Mouse (Mus musculus): ENCODE data around the gene Wnt8b. TPM values are rescaled to one million over a fixed set of nuclear protein-coding genes. Genes with fewer than 3 reads are reported as not detected.

Wnt8b gene
- polyA plus RNA-seq, 1 experiment = not detected

DNA sequence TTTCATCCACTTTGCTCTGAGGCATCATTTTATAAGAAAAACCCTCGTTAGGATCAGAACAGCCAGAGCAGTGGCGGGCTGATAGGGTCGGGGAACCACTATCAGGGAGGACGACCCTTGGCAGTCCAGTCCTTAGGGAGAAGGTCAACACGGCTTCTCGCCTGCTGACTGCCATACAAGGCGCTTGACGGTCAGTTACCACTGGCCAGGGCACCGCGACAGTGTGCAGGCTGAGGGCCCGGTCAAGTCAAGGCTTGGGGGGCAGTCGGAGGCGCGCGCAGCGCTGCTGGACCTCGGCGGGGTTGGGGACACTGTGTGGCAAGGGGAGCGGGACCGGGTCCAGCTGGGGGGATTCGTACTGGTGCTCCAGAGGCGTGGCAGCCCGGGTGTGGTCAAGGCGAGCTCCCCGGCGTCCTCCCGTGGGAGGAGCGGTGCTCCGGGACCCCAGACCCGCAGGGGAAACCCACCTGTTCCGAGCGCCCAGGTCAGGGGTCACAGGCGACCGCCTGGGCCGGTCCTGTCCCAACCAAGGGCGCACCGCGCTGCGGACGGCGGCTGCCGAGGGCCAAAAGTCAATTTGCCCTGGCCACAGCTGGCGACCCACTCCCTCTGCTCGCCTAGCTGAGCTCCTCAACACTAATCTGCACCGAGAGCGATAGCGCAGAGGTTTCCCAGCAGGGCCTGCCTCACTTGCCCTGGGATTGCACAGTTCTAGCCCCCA lies 52.2 kb downstream of the Wnt8b start, which contains the start of gene Sec31b:
Sec31b (minus strand) TSS at position 544 of the 721 bp plus-strand sequence.
- Histone ChIP-seq H3K36me3 (ENCODE audit: control insufficient read depth) (peaks cover 27% of the 10 kb centered on the region), H3K4me1 (ENCODE audit: control insufficient read depth) (peaks cover 21% of the 10 kb centered on the region), H3K9me3 (ENCODE audit: control insufficient read depth, low read length) (no peaks in the 10 kb centered on the region; the same call in 1 of the 2 replicates), H3K4me3 (replicated peaks) (peak within 1 kb of the TSS; percentile 66), H3K27me3 (ENCODE audit: control insufficient read depth) (peaks cover 8% of the 10 kb centered on the region)
- TF ChIP-seq TAL1 (IDR thresholded peaks at IDR 0.05; ENCODE audit: low read length) = no peak
- TF ChIP-seq GATA1 (IDR thresholded peaks at IDR 0.05; ENCODE audit: low read length) = no peak

DNA sequence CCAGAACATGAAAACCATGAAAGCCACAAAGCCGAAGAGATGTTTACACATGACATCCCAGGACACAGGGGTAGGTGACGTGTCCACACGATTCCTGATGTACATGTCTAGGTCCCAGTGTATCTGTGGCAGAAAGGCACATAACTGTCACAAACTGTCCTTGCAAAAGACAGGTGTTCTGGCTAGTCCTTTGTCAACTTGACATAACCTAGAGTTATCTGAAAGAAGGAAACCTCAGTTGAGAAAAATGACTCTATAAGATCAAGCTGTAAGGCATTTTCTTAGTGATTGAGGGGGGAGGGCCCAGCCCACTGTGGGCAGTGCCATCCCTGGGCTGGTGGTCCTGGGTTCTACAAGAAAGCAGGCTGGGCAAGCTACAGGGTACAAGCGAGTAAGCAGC lies 59.5 kb downstream of the Wnt8b start, which contains the start of gene Gm20538:
Gm20538 (minus strand) TSS at position 101 of the 400 bp plus-strand sequence.
- Histone ChIP-seq H3K27me3 (ENCODE audit: control insufficient read depth) (peaks cover under 1% of the 10 kb centered on the region; the same call in 1 of the 2 replicates), H3K4me3 (replicated peaks) (peak within 1 kb of the TSS; percentile 15), H3K36me3 (ENCODE audit: control insufficient read depth) (peaks cover 59% of the 10 kb centered on the region), H3K9me3 (ENCODE audit: control insufficient read depth, low read length) (no peaks in the 10 kb centered on the region; the same call in 1 of the 2 replicates), H3K4me1 (ENCODE audit: control insufficient read depth) (peaks cover 29% of the 10 kb centered on the region)
- TF ChIP-seq TAL1 (IDR thresholded peaks at IDR 0.05; ENCODE audit: low read length) = no peak
- TF ChIP-seq GATA1 (IDR thresholded peaks at IDR 0.05; ENCODE audit: low read length) = no peak

DNA sequence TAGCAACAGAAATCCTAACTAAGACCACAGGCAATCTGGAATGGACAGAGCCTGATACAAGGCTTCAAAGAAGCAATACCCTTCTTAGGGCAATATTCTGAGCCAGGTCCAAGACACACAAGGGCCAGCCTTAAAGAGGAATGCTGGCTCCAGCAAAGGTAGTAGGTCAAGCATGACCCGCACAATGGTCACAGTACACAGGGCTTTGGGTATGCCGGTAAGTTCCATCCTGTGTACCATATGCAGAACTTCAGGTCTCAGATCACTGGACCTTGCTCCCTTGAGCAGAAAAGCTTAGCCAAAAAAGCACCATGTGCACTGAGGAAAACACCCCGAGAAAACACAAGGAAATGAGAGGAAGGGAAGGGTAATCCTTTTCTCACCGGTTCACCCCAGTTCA lies 60.0 kb downstream of the Wnt8b start:
- Histone ChIP-seq H3K4me1 (ENCODE audit: control insufficient read depth) (peaks cover 29% of the 10 kb centered on the region), H3K27me3 (ENCODE audit: control insufficient read depth) (peaks cover 3% of the 10 kb centered on the region), H3K9me3 (ENCODE audit: control insufficient read depth, low read length) (no peaks in the 10 kb centered on the region; the same call in 1 of the 2 replicates), H3K4me3 (replicated peaks) (peak overlapping the region; percentile 15), H3K36me3 (ENCODE audit: control insufficient read depth) (peaks cover 53% of the 10 kb centered on the region)
- TF ChIP-seq GATA1 (IDR thresholded peaks at IDR 0.05; ENCODE audit: low read length) (no peak), TAL1 (IDR thresholded peaks at IDR 0.05; ENCODE audit: low read length) (no peak)

DNA sequence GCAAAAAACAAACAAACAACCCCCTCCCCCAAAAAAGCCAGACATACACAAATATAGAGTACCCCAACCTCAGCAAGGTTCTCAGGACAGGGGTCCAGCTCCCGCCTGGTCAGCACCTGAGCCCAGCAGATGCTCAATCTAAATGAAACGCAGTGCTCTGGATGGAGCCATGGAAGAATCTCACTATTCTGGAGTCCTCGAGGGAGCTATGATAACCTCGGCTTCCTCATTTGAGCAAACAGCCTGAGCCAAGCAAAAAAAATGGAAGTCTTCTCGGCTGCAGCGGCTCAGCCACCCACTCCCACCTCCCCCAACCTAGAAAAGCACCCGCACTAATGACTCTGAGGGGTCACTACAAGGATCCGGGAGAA lies 61.2 kb downstream of the Wnt8b start:
- Histone ChIP-seq H3K4me1 (ENCODE audit: control insufficient read depth) (peaks cover 29% of the 10 kb centered on the region), H3K4me3 (replicated peaks) (peak overlapping the region; percentile 90), H3K9me3 (ENCODE audit: control insufficient read depth, low read length) (no peaks in the 10 kb centered on the region; the same call in 1 of the 2 replicates), H3K36me3 (ENCODE audit: control insufficient read depth) (peaks cover 42% of the 10 kb centered on the region), H3K27me3 (ENCODE audit: control insufficient read depth) (peaks cover 12% of the 10 kb centered on the region)
- TF ChIP-seq GATA1 (IDR thresholded peaks at IDR 0.05; ENCODE audit: low read length) (no peak), TAL1 (IDR thresholded peaks at IDR 0.05; ENCODE audit: low read length) (no peak)

DNA sequence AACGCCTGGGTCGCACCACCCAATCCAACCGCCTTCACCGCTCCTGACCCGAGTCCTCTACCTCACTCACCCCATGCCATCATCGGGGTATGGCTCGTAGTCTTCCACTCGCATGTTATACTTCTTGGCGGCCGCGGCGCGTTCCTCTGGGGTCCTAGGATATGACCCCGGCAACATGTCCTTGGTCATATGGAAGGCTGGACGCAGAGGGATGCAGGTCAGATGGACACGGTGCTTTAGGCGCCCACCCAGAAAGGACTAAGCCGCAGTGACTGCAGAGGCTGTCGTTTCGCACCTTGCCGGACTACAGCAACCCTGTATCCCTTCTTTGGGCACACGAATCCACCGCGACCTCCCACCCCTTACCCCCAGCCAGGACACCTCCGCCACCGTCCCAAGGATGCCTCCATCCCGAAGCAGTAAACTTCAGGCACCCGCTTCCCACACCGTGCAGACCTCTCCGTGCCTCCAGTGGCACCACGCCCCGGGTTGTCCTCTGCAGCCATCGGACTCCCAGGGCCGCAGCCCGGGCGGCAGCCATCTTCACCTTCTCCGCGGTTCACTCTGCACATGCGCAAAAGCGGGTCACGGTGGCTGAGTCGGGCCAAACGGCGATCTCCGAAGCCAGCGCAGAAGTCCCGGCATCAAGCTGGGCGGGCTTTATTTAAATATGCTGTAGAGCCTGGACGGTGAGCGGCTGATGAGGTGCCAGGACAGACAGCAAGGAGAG lies 61.8 kb downstream of the Wnt8b start, which contains the start of gene Ndufb8:
Ndufb8 (minus strand) TSS at position 580 of the 730 bp plus-strand sequence.
- Histone ChIP-seq H3K4me3 (replicated peaks) (peak within 1 kb of the TSS; percentile 90), H3K9me3 (ENCODE audit: control insufficient read depth, low read length) (no peaks in the 10 kb centered on the region; the same call in 1 of the 2 replicates), H3K4me1 (ENCODE audit: control insufficient read depth) (peaks cover 29% of the 10 kb centered on the region), H3K36me3 (ENCODE audit: control insufficient read depth) (peaks cover 36% of the 10 kb centered on the region), H3K27me3 (ENCODE audit: control insufficient read depth) (peaks cover 14% of the 10 kb centered on the region)
- no peak for TF ChIP-seq GATA1 (IDR thresholded peaks at IDR 0.05; ENCODE audit: low read length)

DNA sequence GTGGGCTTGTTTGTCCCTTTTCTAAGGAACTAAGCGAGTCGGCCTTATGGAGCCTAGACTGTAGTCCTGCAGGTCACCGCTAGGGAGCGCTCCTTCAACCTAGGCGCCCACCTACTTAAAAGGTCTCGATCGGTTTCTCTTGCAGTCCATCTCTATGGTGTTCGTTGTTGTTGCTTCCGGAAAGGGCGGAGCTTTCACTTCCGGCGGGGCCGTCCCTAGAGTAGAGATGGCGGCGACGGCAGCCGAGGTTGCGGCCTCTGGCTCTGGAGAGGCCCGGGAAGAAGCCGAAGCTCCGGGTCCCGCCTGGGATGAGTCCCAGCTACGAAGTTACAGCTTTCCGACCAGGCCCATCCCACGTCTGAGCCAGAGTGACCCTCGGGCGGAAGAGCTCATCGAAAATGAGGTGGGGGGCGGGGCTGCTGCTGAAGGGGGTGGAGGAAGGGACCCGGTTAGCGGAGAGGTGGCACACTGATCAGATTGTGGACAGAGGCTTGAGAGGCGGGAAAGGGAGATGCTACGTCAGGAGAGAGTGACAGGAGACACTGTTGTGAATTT lies 69.5 kb downstream of the Wnt8b start, which contains the start of gene Hif1an:
Hif1an (plus strand) TSS at position 199 of the 555 bp plus-strand sequence.
- TF ChIP-seq TAL1 (IDR thresholded peaks at IDR 0.05; ENCODE audit: low read length) = no peak
- peak; percentile 72 for TF ChIP-seq GATA1 (IDR thresholded peaks at IDR 0.05; ENCODE audit: low read length)
- Histone ChIP-seq H3K9me3 (ENCODE audit: control insufficient read depth, low read length) (no peaks in the 10 kb centered on the region), H3K4me1 (ENCODE audit: control insufficient read depth) (peaks cover 27% of the 10 kb centered on the region)

More for the DNA sequence above, 69.5 kb downstream of the Wnt8b start, which contains the start of gene Hif1an:
- Histone ChIP-seq H3K27me3 (ENCODE audit: control insufficient read depth) (peaks cover 15% of the 10 kb centered on the region), H3K36me3 (ENCODE audit: control insufficient read depth) (peaks cover 38% of the 10 kb centered on the region), H3K4me3 (replicated peaks) (peak within 1 kb of the TSS; percentile 85)

Other genes starting within 250 kb of the Wnt8b start
- gene Scd2, start 199.8 kb upstream of the Wnt8b start, polyA plus RNA-seq (2012) = 0.27 TPM in 2 replicates
- gene Scd4, start 160.4 kb upstream of the Wnt8b start, polyA plus RNA-seq (2012) = not detected in 2 replicates
- 1.2 and 1.8 TPM in 2 replicates for gene Scd1, start 85.6 kb upstream of the Wnt8b start, polyA plus RNA-seq (2012)
- 0.04 TPM in 1 of 2 replicates, not detected in the other for gene Sec31b, start 52.4 kb downstream of the Wnt8b start, polyA plus RNA-seq (2012)
- gene Gm20538, start 59.4 kb downstream of the Wnt8b start, polyA plus RNA-seq (2012) = not detected in 2 replicates
- 36.7 and 46.9 TPM in 2 replicates for gene Ndufb8, start 62.0 kb downstream of the Wnt8b start, polyA plus RNA-seq (2012)
- gene Hif1an, start 69.4 kb downstream of the Wnt8b start, polyA plus RNA-seq (2012) = 0.23 and 0.58 TPM in 2 replicates